Comparison of ENCODE assay signal across 9 mouse cellular contexts in genomic region chr11:119941794-119942193, GRCm38 (mm10). TPM values are rescaled to one million over a fixed set of nuclear protein-coding genes. Genes with fewer than 3 reads are reported as not detected.
DNase-seq lines count a peak whose midpoint lies in the region; ATAC-seq and TF ChIP-seq lines count a peak whose summit lies in the region.
"Had no signal": no experiment of that assay in that cellular context is flagged by ENCODE, and none has a peak within 500 bp of the region (broad histone marks: within the 10 kb centered on the region; RNA-seq: fewer than 3 reads in every experiment).

No protein-coding gene starts in this region.

- H3K4me1 ChIP-seq in embryonic facial prominence, embryonic 12.5 days, result peaks cover 67% of the 10 kb centered on the region
- H3K4me1 ChIP-seq in intestine, embryonic 14.5 days (replicated peaks; ENCODE audit: control insufficient read depth, insufficient read depth, low read length), result peaks cover 70% of the 10 kb centered on the region
- H3K4me1 ChIP-seq in neural tube, embryonic 12.5 days, result peaks cover 48% of the 10 kb centered on the region

- H3K9me3 ChIP-seq in embryonic facial prominence, embryonic 12.5 days, result no peaks in the 10 kb centered on the region
- no peaks in the 10 kb centered on the region for H3K9me3 ChIP-seq in intestine, embryonic 14.5 days (ENCODE audit: control insufficient read depth, low read length)
- no peaks in the 10 kb centered on the region for H3K9me3 ChIP-seq in neural tube, embryonic 12.5 days

- peak overlapping the region; percentile 96 for H3K27ac ChIP-seq in layer of hippocampus, adult 2 months
- H3K27ac ChIP-seq in embryonic facial prominence, embryonic 12.5 days, result no peak overlapping the region
- H3K27ac ChIP-seq in intestine, embryonic 14.5 days (ENCODE audit: low read depth), result peak overlapping the region; percentile 82; the same call in 1 of the 2 replicates
- H3K27ac ChIP-seq in neural tube, embryonic 12.5 days, result no peak overlapping the region

- peaks cover 3% of the 10 kb centered on the region; the same call in 1 of the 2 replicates for H3K27me3 ChIP-seq in embryonic facial prominence, embryonic 12.5 days
- H3K27me3 ChIP-seq in intestine, embryonic 14.5 days (replicated peaks; ENCODE audit: control insufficient read depth, insufficient read depth, low read length), result no peaks in the 10 kb centered on the region
- H3K27me3 ChIP-seq in neural tube, embryonic 12.5 days (replicated peaks), result peaks cover 11% of the 10 kb centered on the region; the same call in 1 of the 2 replicates

- H3K36me3 ChIP-seq in embryonic facial prominence, embryonic 12.5 days, result no peaks in the 10 kb centered on the region
- no peaks in the 10 kb centered on the region for H3K36me3 ChIP-seq in intestine, embryonic 14.5 days (ENCODE audit: control insufficient read depth, insufficient read depth, low read length)
- H3K36me3 ChIP-seq in neural tube, embryonic 12.5 days, result no peaks in the 10 kb centered on the region

- DNase-seq in layer of hippocampus, adult 2 months (ENCODE audit: low spot score in 2 of 2), result no peak
- no peak for DNase-seq in layer of hippocampus, adult 8-10 months (ENCODE audit: low spot score in 2 of 2)
- no peak for DNase-seq in intestine, embryonic 14.5 days (ENCODE audit: low spot score)
- DNase-seq in embryo, embryonic 10.5 days (ENCODE audit: low spot score), result no peak
- no peak for DNase-seq in c-Kit-positive CD71-positive TER-119-positive erythroid progenitor cells, embryonic 14.5 days (ENCODE audit: low spot score)
- no peak for DNase-seq in adrenal gland, postnatal 14 days
- DNase-seq: thymus, adult 18-20 months had no signal

- WGBS in embryonic facial prominence, embryonic 12.5 days, result 6% methylated on average over 8 of the region's 8 CpGs
- 6% methylated on average over 8 of the region's 8 CpGs for WGBS in intestine, embryonic 14.5 days
- 3% methylated on average over 8 of the region's 8 CpGs for WGBS in neural tube, embryonic 12.5 days

- peak overlapping the region; percentile 53 for H3K9ac ChIP-seq in embryonic facial prominence, embryonic 12.5 days
- peak overlapping the region; percentile 53 for H3K9ac ChIP-seq in intestine, embryonic 14.5 days (ENCODE audit: low read length)
- H3K9ac ChIP-seq in neural tube, embryonic 12.5 days, result peak overlapping the region; percentile 77; the same call in 1 of the 2 replicates

- H3K4me2 ChIP-seq in embryonic facial prominence, embryonic 12.5 days (replicated peaks), result peak overlapping the region; percentile 67
- peak overlapping the region; percentile 62 for H3K4me2 ChIP-seq in intestine, embryonic 14.5 days (ENCODE audit: low read length)
- peak overlapping the region; percentile 99 for H3K4me2 ChIP-seq in neural tube, embryonic 12.5 days (replicated peaks)

- TF ChIP-seq CTCF in layer of hippocampus, adult 2 months (conservative IDR thresholded peaks at IDR 0.05), result no peak

- peak overlapping the region; percentile 90 for H3K4me3 ChIP-seq in layer of hippocampus, adult 2 months
- H3K4me3 ChIP-seq in embryonic facial prominence, embryonic 12.5 days, result peak overlapping the region; percentile 69
- H3K4me3 ChIP-seq in intestine, embryonic 14.5 days (ENCODE audit: low read depth, low read length), result peak overlapping the region; percentile 64
- peak overlapping the region; percentile 60 for H3K4me3 ChIP-seq in neural tube, embryonic 12.5 days

- ATAC-seq in embryonic facial prominence, embryonic 12.5 days (ENCODE audit: insufficient number of reproducible peaks, insufficient read depth, low FRiP score, low TSS enrichment), result no peak
- no peak for ATAC-seq in intestine, embryonic 14.5 days (replicated peaks; ENCODE audit: low FRiP score, low TSS enrichment, low read depth)
- ATAC-seq in neural tube, embryonic 12.5 days (ENCODE audit: low FRiP score, low read depth), result no peak

RNA-seq across cellular contexts. Expression of gene Baiap2, which starts 0.8 kb away (rescaled TPM):
- total RNA-seq in layer of hippocampus, adult 2 months (2021), result 100 to 1,000 TPM; 244 to 257 TPM
- 100 to 1,000 TPM; 170 to 244 (median 215) TPM for total RNA-seq in layer of hippocampus, adult 8-10 months (2022)
- polyA plus RNA-seq in embryonic facial prominence, embryonic 12.5 days (2016; fragmentation: Nextera tagmentation; extraction: Ambion mirVana), result 14.2 and 15.3 TPM in 2 replicates
- 15.2 and 17.5 TPM in 2 replicates for polyA plus RNA-seq in intestine, embryonic 14.5 days (2014; fragmentation: Nextera tagmentation; extraction: Ambion mirVana)
- 10.4 and 11.8 TPM in 2 replicates for polyA plus RNA-seq in neural tube, embryonic 12.5 days (2016; fragmentation: Nextera tagmentation; extraction: Ambion mirVana)
- 20.8 TPM in 2 replicates for total RNA-seq in adrenal gland, postnatal 14 days (2021)

RNA-seq across cellular contexts. Expression of gene Chmp6, which starts 28.6 kb away (rescaled TPM):
- total RNA-seq in layer of hippocampus, adult 2 months (2021), result 10 to 100 TPM; 34.7 to 45.9 TPM
- 10 to 100 TPM; 31.5 to 39.5 (median 37.3) TPM for total RNA-seq in layer of hippocampus, adult 8-10 months (2022)
- 109 and 110 TPM in 2 replicates for polyA plus RNA-seq in embryonic facial prominence, embryonic 12.5 days (2016; fragmentation: Nextera tagmentation; extraction: Ambion mirVana)
- 80.8 and 87.3 TPM in 2 replicates for polyA plus RNA-seq in intestine, embryonic 14.5 days (2014; fragmentation: Nextera tagmentation; extraction: Ambion mirVana)
- 95.6 and 99.4 TPM in 2 replicates for polyA plus RNA-seq in neural tube, embryonic 12.5 days (2016; fragmentation: Nextera tagmentation; extraction: Ambion mirVana)
- 31.0 and 37.3 TPM in 2 replicates for total RNA-seq in adrenal gland, postnatal 14 days (2021)

Comparison
In these comparisons a context has a peak if more than half of its experiments do, and no peak if none do; other contexts are left out.
1. H3K27ac ChIP-seq: peak in layer of hippocampus, adult 2 months (single experiment) and intestine, embryonic 14.5 days (single experiment); none in embryonic facial prominence, embryonic 12.5 days (single experiment) and neural tube, embryonic 12.5 days (single experiment).
2. Peak in every context shown above with its lines, with median percentiles within 50 percentile points of each other: H3K4me3 ChIP-seq, H3K4me2 ChIP-seq and H3K9ac ChIP-seq.